Mouse (Mus musculus) thymus, adult 2 months (tissue): ENCODE results near the gene R3hcc1l. TPM values are rescaled to one million over a fixed set of nuclear protein-coding genes. Genes with fewer than 3 reads are reported as not detected.

ENCODE experiments used
- DNase-seq: peaks from one replicate; pipeline ENCODE4 v3.0.0; 2021
- H3K27ac ChIP-seq: fragments of 200-500 bp; 2 replicates; pipeline ENCODE4 v1.5.1; 2012; ENCODE audit warnings: low read length, control low read depth; ENCODE audit not compliant: control insufficient read depth, insufficient read depth
- H3K27me3 ChIP-seq: fragments of 200-500 bp; 2 replicates; pipeline ENCODE4 v1.6.1; 2012; ENCODE audit warnings: mild to moderate bottlenecking, low read length, moderate library complexity, mixed read lengths; ENCODE audit not compliant: control insufficient read depth, insufficient read depth
- H3K36me3 ChIP-seq: fragments of 200-500 bp; 2 replicates; pipeline ENCODE4 v1.6.1; 2012; ENCODE audit warnings: mild to moderate bottlenecking, low read length, moderate library complexity; ENCODE audit not compliant: control insufficient read depth, insufficient read depth
- H3K4me1 ChIP-seq: fragments of 200-500 bp; replicated peaks from 2 replicates; pipeline ENCODE4 v1.6.1; 2012; ENCODE audit warnings: low read length; ENCODE audit not compliant: control insufficient read depth, insufficient read depth
- H3K4me3 ChIP-seq: fragments of 200-500 bp; 2 replicates; pipeline ENCODE4 v1.5.1; 2012; ENCODE audit warnings: mild to moderate bottlenecking, low read length, control low read depth, moderate library complexity; ENCODE audit not compliant: control insufficient read depth, insufficient read depth
- CTCF ChIP-seq: fragments of 200-500 bp; IDR thresholded peaks from 2 replicates; pipeline ENCODE4 v1.5.1; 2012; ENCODE audit warnings: mild to moderate bottlenecking, control low read depth, low read length, moderate library complexity, borderline replicate concordance; ENCODE audit not compliant: control insufficient read depth, poor library complexity, insufficient read depth; ENCODE audit errors: extremely low read depth
- POLR2A ChIP-seq: fragments of 200-500 bp; IDR thresholded peaks from 2 replicates; pipeline ENCODE4 v1.6.1; 2012; ENCODE audit warnings: mild to moderate bottlenecking, low read length, control low read depth, moderate library complexity; ENCODE audit not compliant: control insufficient read depth, poor library complexity, insufficient read depth; ENCODE audit errors: extremely low read depth
- whole genome bisulfite sequencing: fragments of 180-500 bp; shearing (Covaris S2); methylation state at CpG from one replicate; pipeline ENCODE4 v1.1.7; 2018; 5-methylcytosine and 5-hydroxymethylcytosine counted together
- polyA plus RNA-seq: library from polyadenylated mRNA; depleted of rRNA; stranded (reverse); fragments of >200 nt; gene quantifications from 2 replicates; pipeline ENCODE4 v1.2.3, GENCODE M21; 2012; rRNA removed

Gene R3hcc1l
- polyA plus RNA-seq = 6.3 and 7.7 TPM in 2 replicates

- H3K4me1 ChIP-seq = peaks cover 3% of the 10 kb centered on the region
- TF ChIP-seq CTCF (peak; percentile 50; the same call in 1 of the 2 replicates), POLR2A (peak; percentile 69; the same call in 1 of the 2 replicates)
- WGBS = under 1% methylated on average over 59 of the region's 59 CpGs
- H3K4me3 ChIP-seq = peak within 1 kb of the TSS; percentile 90
- H3K27ac ChIP-seq = peak within 1 kb of the TSS; percentile 83
- no peaks in the 10 kb centered on the region for H3K27me3 ChIP-seq
- no peaks in the 10 kb centered on the region for H3K36me3 ChIP-seq
- DNase-seq = peak; percentile 97
These were observed at the start of gene R3hcc1l for GRCm38 (mm10) chr19:42518620-42519310. Gene R3hcc1l (plus strand): TSS chr19:42518759.

GRCm38 (mm10) chr19:42471571-42471970 lies 47.0 kb upstream of the R3hcc1l start:
- Histone ChIP-seq H3K4me1 (no peaks in the 10 kb centered on the region), H3K4me3 (no peak overlapping the region), H3K27ac (no peak overlapping the region), H3K27me3 (no peaks in the 10 kb centered on the region), H3K36me3 (no peaks in the 10 kb centered on the region)
- 93% methylated on average over 4 of the region's 4 CpGs for WGBS
- TF ChIP-seq CTCF = no peak
- TF ChIP-seq POLR2A = no peak
- DNase-seq = no peak

GRCm38 (mm10) chr19:42472831-42473230 lies 45.7 kb upstream of the R3hcc1l start:
- Histone ChIP-seq H3K4me1 (no peaks in the 10 kb centered on the region), H3K4me3 (no peak overlapping the region), H3K36me3 (no peaks in the 10 kb centered on the region), H3K27me3 (no peaks in the 10 kb centered on the region), H3K27ac (no peak overlapping the region)
- TF ChIP-seq POLR2A (no peak), CTCF (no peak)
- DNase-seq = no peak
- WGBS = 35% methylated on average over 11 of the region's 11 CpGs

- Histone ChIP-seq H3K27me3 (no peaks in the 10 kb centered on the region), H3K27ac (no peak overlapping the region), H3K4me1 (no peaks in the 10 kb centered on the region), H3K4me3 (no peak overlapping the region), H3K36me3 (no peaks in the 10 kb centered on the region)
- TF ChIP-seq CTCF = no peak
- no peak for TF ChIP-seq POLR2A
- DNase-seq = no peak
- 59% methylated on average over 5 of the region's 5 CpGs for whole genome bisulfite sequencing
These were observed 40.8 kb upstream of the R3hcc1l start for GRCm38 (mm10) chr19:42477769-42478168.

GRCm38 (mm10) chr19:42478303-42478702 lies 40.3 kb upstream of the R3hcc1l start:
- no peak for DNase-seq
- 72% methylated on average over 12 of the region's 12 CpGs for WGBS
- Histone ChIP-seq H3K4me3 (no peak overlapping the region), H3K27ac (no peak overlapping the region), H3K4me1 (no peaks in the 10 kb centered on the region), H3K27me3 (no peaks in the 10 kb centered on the region), H3K36me3 (no peaks in the 10 kb centered on the region)
- TF ChIP-seq CTCF (no peak), POLR2A (no peak)

- no peak for DNase-seq
- no peak for TF ChIP-seq CTCF
- TF ChIP-seq POLR2A = no peak
- Histone ChIP-seq H3K4me3 (no peak overlapping the region), H3K4me1 (no peaks in the 10 kb centered on the region), H3K36me3 (no peaks in the 10 kb centered on the region), H3K27me3 (no peaks in the 10 kb centered on the region), H3K27ac (no peak overlapping the region)
- 75% methylated on average over 7 of the region's 7 CpGs for WGBS
These were observed 33.1 kb upstream of the R3hcc1l start for GRCm38 (mm10) chr19:42485443-42485842.

GRCm38 (mm10) chr19:42487261-42487660 lies 31.3 kb upstream of the R3hcc1l start:
- Histone ChIP-seq H3K27ac (no peak overlapping the region), H3K36me3 (no peaks in the 10 kb centered on the region), H3K4me1 (no peaks in the 10 kb centered on the region), H3K27me3 (no peaks in the 10 kb centered on the region), H3K4me3 (no peak overlapping the region)
- WGBS = 78% methylated on average over 3 of the region's 3 CpGs
- TF ChIP-seq CTCF (no peak), POLR2A (no peak)
- no peak for DNase-seq
